Mouse (Mus musculus) right cerebral cortex, postnatal 10 days (tissue): ENCODE results near the gene Cdkl1.

ENCODE experiments used
- DNase-seq, 2 experiments: peaks; one replicate each; pipeline ENCODE4 v3.0.0; 2021; ENCODE audit warnings: low spot score in 2 of 2

Cdkl1 gene

DNA sequence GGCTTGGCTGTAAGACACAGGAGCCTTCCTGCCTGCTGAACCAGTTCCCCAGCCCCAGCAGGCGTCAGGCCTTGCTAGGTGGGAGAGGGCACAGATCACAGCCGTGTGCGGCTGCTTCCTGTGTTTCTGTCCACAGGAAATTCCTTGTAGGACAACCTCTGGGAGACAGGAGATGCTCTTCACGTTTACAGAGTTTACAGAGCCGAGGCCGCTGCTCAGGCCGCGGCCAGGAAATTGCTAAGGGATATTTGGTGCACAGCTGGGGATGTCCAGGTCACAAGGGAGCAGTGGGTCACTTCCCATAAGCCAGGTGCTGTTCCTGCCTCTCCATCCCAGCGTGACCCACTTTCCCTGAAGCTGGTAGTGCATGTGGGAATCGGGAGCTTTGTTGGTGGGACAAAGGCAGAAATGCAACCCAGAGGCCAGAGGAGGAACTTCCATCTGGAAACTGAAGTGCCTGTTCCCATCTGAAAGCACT lies 39.2 kb downstream of the Cdkl1 start:
- DNase-seq: no peak

DNA sequence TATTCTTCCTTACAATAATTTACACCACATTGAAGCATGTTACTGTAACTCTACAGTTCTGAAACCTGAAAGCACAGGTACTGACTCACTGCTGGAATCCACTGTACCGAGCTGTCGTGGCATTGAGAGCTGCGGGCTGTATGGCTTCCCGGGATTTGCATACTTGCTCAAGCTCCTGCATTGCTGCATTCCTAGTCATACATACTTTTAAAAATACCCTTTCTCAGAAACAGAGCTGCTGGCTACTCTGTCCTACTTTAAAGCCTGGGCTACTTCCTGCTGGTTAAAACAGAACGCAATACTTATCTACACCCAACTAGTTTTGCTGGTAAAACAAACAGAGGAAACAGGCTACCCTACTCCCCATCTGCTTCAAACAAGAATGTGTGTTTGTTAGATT lies 46.9 kb downstream of the Cdkl1 start:
- no peak for DNase-seq

DNA sequence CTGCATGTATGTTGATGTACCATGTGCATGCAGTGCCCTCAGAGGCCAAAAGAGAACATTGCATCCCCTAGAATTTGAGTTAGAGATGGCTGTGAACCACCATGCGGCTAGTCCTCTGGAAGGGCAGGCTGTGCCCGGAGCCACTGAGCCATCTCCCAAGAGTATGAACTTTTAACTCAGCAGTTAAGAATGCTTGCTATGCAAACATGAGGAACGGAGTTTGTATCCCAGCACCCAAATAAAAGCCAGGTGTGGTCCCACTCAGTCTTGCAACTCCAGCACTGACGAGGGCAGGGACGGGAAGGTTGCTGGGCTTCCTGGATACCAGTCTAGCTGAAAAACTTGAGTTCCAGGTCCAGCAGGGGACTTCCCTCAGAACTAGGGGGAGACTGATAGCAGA lies 49.1 kb downstream of the Cdkl1 start:
- no peak for DNase-seq

DNA sequence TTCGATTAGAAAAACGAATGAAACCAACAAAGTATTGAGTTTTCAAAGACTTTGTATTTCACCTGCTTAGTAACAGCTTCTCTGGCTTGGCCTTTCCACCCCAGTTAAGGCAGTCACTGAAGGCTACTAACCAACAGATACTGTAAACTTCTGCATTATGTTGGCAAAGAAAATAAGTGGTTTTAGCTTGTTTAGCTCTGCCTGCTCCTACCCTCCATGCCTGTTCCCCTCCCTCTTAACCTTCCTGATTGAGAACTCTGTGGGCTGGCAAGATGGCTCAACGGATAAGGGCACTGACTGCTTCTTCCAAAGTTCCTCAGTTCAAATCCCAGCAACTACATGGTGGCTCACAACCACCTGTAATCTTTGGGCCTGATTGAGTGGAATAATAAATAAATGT lies 57.1 kb downstream of the Cdkl1 start:
- no peak for DNase-seq

DNA sequence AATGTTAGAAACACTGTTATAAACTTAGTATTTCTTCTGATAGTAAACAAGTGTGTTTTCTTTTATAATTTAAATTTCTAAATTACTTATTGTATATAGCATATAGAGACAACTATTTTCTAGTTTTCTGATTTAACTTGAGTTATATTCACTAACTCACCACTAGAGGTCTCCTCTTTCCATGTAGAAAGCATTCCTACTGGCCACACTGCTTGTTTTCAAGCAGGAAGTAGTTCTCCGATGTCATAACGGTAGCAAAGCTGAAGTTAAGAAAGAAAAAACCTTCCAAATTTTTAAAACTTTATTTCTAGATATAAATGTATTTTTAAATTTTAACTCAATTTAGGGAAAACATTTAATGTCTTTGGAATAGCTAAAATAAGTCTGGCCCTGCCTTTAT lies 57.5 kb downstream of the Cdkl1 start:
- no peak for DNase-seq

DNA sequence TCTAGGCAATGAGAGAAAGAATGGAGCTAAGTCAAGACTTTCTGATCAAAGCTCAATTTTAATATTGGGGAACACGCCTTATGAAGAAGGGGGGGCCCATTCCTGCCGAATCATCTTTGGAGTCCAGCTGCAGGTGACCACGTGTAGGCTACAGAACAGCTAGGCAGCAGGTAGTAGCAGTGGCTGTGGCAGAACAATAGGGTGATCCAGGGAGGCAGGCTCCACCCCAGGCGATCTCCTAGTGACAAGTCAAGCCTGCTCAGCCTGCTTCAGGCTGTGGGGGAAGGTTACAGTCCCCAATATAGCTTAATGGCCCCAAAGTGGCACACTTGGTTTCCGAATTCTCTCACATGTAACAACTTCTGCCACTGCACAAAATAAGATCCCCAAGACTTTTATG lies 58.8 kb downstream of the Cdkl1 start:
- DNase-seq: no peak

DNA sequence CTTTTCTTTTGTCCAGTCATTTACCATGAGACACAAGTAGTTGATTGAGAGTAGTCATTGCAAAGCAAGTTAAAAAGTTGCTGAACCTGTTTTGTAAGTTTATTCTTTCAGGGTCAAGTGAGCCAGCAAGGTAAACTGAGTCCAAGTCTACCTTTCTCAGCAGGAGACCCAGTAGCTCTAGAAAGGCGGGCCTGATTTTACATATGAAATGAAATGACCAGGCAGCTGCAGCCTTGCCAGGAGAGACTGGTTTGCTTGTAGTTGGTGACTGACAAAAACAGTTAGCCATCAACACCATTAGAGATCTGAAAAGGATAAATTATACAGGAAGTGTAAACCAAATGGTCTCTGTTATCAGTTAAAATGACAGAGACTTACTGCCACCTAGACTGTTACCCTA lies 60.8 kb downstream of the Cdkl1 start:
- no peak for DNase-seq

DNA sequence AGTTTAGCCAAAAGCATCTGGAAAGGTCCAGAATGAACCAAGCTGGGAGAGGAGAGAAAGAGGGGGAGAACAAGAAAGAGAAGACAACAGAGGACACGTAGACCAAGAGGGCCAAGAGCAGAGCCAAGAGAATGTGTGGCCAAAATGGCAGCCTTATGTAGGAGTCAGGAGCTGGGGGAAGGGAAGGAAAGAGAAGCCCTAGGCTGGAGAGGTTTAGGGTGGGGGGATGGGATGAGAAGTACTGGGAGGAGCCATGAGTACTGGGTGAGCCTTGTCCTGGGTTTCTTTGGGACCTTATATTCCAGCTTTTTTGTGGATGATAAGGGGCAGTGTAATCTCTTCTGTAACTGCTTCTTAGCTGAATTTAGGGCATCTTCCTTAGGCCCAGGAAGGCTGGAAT lies 61.8 kb downstream of the Cdkl1 start:
- DNase-seq: no peak

DNA sequence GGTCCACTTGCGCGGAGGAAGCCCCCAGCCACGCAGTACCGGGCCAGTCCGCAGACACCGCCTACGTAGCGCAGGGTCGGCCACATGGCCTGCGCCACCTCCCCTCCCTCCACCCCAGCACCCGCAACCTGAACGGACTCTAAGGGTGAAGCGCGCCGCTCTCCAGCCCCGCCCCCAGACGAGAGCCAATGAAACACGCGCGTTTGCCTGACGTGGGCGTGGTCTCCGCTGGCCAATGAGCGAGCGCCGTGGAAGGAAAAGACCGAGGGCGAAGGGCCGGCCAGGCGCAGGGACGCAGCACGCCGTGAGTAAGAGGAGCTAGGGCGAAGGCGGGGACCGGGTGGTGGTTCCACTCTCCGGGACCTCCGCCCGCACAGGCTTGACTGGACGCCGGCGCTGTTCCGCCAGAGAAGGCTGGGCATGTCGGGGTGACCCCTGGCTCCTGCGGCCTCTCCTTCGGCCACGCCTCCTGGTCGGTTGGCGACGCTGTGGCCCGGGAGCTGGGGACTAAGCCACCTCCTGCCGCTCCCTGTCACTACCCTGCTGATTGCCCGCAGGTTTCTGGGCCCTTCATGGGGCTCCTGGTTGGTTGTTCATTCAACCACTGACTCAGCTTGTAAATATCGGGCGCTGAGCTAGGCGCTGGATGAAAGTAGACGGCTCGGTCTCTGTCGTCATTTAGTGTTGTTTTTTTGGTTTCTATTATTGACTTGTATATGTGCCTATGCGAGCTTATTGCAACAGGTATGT lies 66.2 kb downstream of the Cdkl1 start, which contains the start of the genes L2hgdh and Atp5s:
Gene L2hgdh (minus strand): TSS at position 163 of the 750 bp plus-strand sequence.
Gene Atp5s (plus strand): TSS at position 240 of the 750 bp plus-strand sequence.
- peak; percentile 96 to 97 for DNase-seq

DNA sequence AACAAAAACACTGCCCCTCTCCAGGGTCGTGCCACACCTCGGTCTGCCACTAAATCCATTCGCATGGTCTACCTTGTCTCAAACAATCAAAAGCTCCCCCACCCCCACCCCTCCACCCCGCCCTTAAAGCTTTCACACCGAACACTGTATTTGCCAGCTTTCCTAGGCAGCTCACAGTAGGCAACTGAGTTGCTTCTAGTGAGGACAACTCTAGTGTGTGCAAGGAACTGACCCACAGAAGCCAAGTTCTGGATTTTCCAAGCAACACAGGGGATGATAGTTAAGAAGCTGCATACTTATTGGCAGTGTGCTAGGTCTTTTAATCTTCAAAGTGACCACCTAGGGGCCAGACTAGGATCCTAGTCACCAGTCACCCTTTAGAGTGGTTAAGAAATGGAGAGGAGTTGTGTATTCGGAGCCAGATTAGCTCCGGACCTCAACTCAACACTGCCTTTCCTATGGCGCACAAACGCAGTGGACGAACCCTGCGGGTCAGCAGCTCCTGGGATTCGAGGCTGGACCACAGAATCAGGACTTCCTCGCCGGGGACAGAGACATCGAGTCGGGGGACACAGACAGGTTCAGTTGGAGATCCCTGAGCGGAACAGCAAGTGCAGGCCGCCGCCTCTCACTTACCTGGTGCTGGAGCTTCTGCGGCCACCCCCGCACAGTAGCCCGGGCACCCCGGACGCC lies 66.9 kb downstream of the Cdkl1 start:
- DNase-seq: no peak

DNA sequence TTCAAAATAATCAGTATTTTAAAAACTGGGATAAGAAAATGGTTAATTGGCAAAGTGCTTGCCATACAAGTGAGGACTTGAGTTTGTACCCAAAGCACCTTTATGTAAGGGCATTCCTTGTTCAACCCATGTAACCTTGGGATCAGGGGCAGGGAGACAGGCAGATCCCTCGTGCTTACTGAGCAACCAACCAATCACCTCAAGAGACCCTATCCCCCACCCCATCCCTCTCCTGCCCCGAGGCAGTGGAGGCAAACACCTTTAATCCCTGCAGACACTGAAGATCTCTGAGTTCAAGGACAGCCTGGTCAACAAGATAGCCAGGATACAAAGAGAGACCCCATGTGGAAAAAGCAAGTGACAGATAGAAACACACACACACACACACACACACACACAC lies 67.7 kb downstream of the Cdkl1 start:
- no peak for DNase-seq

DNA sequence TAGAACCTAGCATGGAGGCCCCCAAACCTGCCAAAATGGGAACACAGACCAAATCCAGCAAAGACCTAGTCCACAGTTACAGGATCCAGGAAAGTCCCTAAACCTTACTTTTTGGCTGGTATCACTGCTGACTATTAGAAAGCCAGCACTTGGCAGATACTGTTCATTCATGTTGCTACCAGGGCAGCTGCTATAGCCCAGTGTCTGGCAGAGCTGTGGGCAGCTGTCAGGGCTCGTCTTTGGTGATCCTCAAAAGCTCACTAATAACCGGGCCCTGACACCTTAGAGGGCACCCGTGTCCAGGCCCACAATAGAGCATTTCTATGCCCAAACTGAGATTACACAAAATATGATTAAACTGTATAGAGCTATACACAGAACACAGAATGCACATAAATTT lies 68.2 kb downstream of the Cdkl1 start:
- DNase-seq: no peak

DNA sequence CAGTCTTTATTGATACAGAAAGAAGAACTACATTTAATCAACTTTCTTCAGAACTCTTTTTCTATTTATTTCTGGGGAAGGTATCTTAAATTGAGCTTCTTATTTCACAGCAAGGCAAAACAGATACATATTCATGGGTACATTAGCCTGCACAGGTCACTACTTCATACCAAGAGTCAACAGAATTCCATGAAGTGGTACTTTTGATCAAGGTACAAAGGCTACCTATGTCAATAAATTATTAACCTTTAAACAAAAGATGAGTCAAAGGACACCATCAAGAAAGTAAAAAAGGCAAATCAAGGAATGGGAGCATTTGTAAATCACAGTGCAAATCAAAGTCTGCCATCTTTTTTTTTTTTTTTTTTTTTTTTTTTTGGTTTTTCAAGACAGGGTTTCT lies 77.4 kb downstream of the Cdkl1 start:
- no peak for DNase-seq

DNA sequence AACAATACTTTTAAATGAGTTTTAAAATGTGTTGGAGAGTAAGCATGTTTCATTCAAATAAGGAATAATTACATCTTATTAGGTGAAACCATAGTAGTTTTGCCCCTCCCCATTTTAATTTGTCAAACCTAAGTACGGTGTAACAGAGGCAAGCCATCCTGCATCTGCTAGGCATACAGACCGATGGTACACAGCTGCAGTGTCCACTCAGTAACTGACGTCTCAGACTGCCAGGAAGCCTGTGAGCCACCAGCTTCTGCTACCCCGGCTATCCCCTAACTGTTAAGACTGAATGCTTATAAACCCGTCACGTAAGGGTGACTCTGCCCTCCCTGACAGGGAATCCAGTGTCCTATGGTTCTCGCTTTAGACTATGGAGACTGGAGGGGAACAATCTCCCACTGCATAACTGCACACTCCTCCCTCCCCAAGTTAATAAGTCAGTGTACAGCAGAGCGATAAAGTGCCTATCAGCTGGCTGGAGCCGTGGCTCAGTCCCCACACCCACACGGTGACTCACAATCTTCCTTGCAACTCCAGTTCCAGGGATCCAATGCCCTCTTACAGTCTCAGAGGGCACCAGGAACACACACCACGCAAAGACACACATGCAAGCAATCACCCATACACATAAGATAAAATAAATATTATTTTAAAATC lies 86.1 kb downstream of the Cdkl1 start:
- no peak for DNase-seq

DNA sequence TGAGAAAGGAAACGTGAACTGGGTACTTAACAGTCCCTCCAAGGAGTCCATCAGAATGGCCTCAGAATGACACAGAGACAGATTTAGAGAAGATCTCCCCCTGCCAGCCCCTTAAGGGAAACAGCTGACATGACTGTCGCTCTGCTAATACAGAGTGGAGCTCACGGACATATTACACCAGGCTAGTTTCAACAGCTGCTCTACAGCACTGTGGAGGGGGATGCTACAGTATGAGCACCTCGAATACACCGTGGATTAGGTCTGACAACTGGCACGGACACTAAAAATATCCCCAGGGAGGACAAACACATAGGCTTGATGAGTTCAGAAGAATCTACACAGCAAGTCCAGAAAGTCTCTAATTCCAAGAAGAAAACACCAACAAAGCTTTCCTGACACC lies 92.7 kb downstream of the Cdkl1 start:
- DNase-seq: no peak
